Mouse (Mus musculus) forebrain, embryonic 16.5 days (tissue): ENCODE measurements around the gene Tsc22d1. TPM values are rescaled to one million over a fixed set of nuclear protein-coding genes. Genes with fewer than 3 reads are reported as not detected.
A peak's percentile ranks its signal among the peaks of the same experiment; 100 is the strongest.

ENCODE experiments used
- ATAC-seq: fragments of 200-750 bp; cut with Nextera tagmentation; 2 replicates; pipeline ENCODE4 v1.8.0; 2017; ENCODE audit warnings: mild to moderate bottlenecking, moderate library complexity
- H3K27ac ChIP-seq: fragments of 300-500 bp; sonication (generic); 2 replicates; pipeline ENCODE4 v1.5.1; 2014; ENCODE audit warnings: low read length, control low read depth
- H3K27me3 ChIP-seq: fragments of 300-500 bp; sonication (generic); replicated peaks from 2 replicates; pipeline ENCODE4 v1.6.1; 2014; ENCODE audit warnings: low read length; ENCODE audit not compliant: control insufficient read depth, insufficient read depth
- H3K36me3 ChIP-seq: fragments of 300-500 bp; sonication (generic); 2 replicates; pipeline ENCODE4 v1.6.1; 2014; ENCODE audit not compliant: control insufficient read depth, insufficient read depth
- H3K4me1 ChIP-seq: fragments of 300-500 bp; sonication (generic); replicated peaks from 2 replicates; pipeline ENCODE4 v1.6.1; 2014; ENCODE audit warnings: low read length; ENCODE audit not compliant: control insufficient read depth, insufficient read depth
- H3K4me2 ChIP-seq: fragments of 300-500 bp; sonication (generic); 2 replicates; pipeline ENCODE4 v1.6.1; 2014; ENCODE audit warnings: mild to moderate bottlenecking, low read length, control low read depth
- H3K4me3 ChIP-seq: fragments of 300-500 bp; sonication (generic); replicated peaks from 2 replicates; pipeline ENCODE4 v1.5.1; 2014; ENCODE audit warnings: mild to moderate bottlenecking, low read length, control low read depth
- H3K9ac ChIP-seq: fragments of 300-500 bp; sonication (generic); replicated peaks from 2 replicates; pipeline ENCODE4 v1.6.1; 2014; ENCODE audit warnings: low read depth, low read length, control low read depth
- H3K9me3 ChIP-seq: fragments of 300-500 bp; sonication (generic); 2 replicates; pipeline ENCODE4 v1.6.1; 2016; ENCODE audit warnings: low read length; ENCODE audit not compliant: control insufficient read depth
- WGBS: fragments of 180-500 bp; shearing (Covaris S2); extraction: QIAGEN DNeasy Blood & Tissue Kit; methylation state at CpG from one replicate; pipeline ENCODE4 v1.1.7; 2014; 5-methylcytosine and 5-hydroxymethylcytosine counted together
- polyA plus RNA-seq: library from polyadenylated mRNA; unstranded; fragments of >200 nt; fragmentation: Nextera tagmentation; extraction: Ambion mirVana; gene quantifications from 2 replicates; pipeline ENCODE4 v1.2.1, GENCODE M21; 2015

Gene Tsc22d1
- polyA plus RNA-seq, 1 experiment from 2014 or later = 749 TPM

DNA sequence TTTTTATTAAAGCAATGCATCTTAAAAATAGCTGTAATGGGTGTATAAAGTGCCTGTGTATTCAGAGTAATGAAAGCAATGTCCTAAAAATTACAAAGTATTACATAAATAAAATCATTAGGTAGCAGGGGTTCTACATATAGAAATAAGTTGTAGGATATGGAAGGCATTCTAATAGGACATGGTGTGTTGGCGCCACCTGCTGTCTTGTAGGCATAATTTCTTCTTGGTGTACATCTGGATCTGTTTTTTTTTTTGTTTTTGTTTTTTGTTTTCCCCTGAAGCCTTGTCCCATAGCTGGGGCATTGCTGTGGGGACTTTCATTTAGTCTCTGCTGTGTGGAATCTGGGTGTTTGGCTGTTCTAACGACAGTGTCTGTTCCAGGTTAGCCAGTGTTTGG lies 58.6 kb downstream of the Tsc22d1 start:
- Histone ChIP-seq H3K36me3 (no peaks in the 10 kb centered on the region), H3K9me3 (no peaks in the 10 kb centered on the region), H3K9ac (no peak overlapping the region), H3K4me3 (no peak overlapping the region), H3K4me1 (no peaks in the 10 kb centered on the region), H3K27ac (no peak overlapping the region), H3K27me3 (no peaks in the 10 kb centered on the region), H3K4me2 (no peak overlapping the region)
- 11% methylated on average over 2 of the region's 2 CpGs for WGBS
- 0 out of 2 replicates have a peak, but pooled peaks have one; percentile 15 for ATAC-seq

DNA sequence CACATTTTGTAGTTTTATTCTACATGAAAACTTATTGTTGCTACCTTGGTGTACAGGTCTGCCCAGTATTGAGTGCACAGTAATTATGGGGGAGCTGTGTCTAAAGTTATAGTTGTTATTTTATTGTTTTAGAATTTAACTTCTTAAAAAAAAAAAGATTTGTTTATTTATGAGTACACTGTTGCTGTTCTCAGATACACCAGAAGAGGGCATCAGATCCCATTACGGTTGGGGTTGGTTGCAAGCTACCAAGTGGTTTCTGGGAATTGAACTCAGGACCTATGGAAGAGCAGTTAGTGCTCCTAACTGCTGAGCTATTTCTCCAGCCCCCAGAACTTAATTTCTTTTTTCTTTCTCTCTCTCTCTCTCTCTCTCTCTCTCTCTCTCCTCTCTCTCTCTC lies 59.4 kb downstream of the Tsc22d1 start:
- Histone ChIP-seq H3K4me3 (no peak overlapping the region), H3K9ac (no peak overlapping the region), H3K27me3 (no peaks in the 10 kb centered on the region), H3K4me1 (no peaks in the 10 kb centered on the region), H3K27ac (no peak overlapping the region), H3K9me3 (no peaks in the 10 kb centered on the region), H3K36me3 (no peaks in the 10 kb centered on the region), H3K4me2 (no peak overlapping the region)
- ATAC-seq = no peak
- 73% methylated on average over 1 of the region's 1 CpGs for WGBS

DNA sequence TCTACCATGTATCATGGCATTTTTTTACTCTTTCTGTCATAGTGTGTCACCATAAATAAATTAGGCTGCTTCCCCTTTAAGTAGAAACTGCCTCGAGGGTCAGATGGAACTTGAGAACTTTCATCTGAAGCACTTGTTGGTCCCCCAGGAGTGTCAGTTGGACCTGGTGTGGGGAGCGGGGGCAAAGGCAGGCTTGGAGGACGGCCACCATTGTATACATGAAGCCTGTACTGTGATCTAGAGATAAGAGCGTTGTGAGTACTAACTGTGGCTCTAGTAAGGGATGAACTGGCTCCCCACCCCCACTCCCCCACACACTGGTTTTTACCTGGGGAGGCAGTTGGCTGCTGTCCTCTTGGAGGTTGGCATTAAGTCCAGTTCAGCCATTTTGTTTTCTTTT lies 62.0 kb downstream of the Tsc22d1 start:
- Histone ChIP-seq H3K27ac (no peak overlapping the region), H3K4me2 (no peak overlapping the region), H3K4me1 (peaks cover 4% of the 10 kb centered on the region), H3K36me3 (no peaks in the 10 kb centered on the region), H3K4me3 (no peak overlapping the region), H3K27me3 (no peaks in the 10 kb centered on the region), H3K9me3 (no peaks in the 10 kb centered on the region), H3K9ac (no peak overlapping the region)
- ATAC-seq = no peak
- 73% methylated on average over 4 of the region's 4 CpGs for WGBS

DNA sequence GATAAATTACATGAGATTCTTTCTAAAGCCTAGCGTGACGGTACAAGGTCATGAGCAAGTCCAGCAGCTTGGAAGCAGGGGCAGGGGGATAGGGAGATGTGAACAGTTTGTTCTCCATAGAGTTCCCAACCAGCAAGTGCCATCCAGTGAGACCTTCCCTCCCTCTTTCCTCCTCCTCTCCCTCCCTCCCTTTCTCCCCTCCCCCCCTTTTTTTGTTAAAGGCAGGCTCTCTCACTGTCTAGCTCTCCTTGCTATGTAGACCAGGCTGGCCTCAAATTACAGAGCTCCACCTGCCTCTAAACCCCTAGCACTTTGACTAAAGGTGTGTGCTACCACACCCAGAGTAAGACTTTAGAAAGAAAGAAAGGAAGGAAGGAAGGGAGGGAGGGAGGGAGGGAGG lies 63.3 kb downstream of the Tsc22d1 start:
- Histone ChIP-seq H3K4me1 (peaks cover 7% of the 10 kb centered on the region), H3K9me3 (no peaks in the 10 kb centered on the region), H3K27ac (no peak overlapping the region), H3K27me3 (no peaks in the 10 kb centered on the region), H3K4me3 (no peak overlapping the region), H3K9ac (no peak overlapping the region), H3K4me2 (no peak overlapping the region), H3K36me3 (no peaks in the 10 kb centered on the region)
- no peak for ATAC-seq
- WGBS = 76% methylated on average over 2 of the region's 2 CpGs

DNA sequence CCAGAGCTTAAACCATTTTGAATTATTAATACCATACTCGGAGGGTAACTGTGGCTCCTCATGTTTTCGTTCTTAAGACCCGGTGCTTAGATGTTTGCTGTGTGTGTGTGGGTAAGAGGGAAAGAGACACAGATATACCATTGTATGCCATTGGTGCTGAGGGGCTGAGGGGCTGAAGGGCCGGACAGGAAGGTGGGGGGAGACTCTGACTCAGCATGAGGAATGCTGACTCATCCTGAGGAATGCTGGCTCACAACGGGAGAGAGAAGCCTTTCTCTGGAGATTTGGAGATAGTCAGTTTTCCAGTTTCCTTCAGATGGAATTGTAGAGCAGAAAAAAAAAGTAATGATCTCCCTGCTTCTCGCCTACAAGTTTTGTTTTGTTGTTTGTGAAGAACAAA lies 63.9 kb downstream of the Tsc22d1 start:
- Histone ChIP-seq H3K4me1 (peaks cover 7% of the 10 kb centered on the region), H3K27me3 (no peaks in the 10 kb centered on the region), H3K4me3 (no peak overlapping the region), H3K9me3 (no peaks in the 10 kb centered on the region), H3K27ac (no peak overlapping the region), H3K4me2 (no peak overlapping the region), H3K36me3 (no peaks in the 10 kb centered on the region), H3K9ac (no peak overlapping the region)
- ATAC-seq = no peak
- WGBS = 50% methylated on average over 6 of the region's 6 CpGs

DNA sequence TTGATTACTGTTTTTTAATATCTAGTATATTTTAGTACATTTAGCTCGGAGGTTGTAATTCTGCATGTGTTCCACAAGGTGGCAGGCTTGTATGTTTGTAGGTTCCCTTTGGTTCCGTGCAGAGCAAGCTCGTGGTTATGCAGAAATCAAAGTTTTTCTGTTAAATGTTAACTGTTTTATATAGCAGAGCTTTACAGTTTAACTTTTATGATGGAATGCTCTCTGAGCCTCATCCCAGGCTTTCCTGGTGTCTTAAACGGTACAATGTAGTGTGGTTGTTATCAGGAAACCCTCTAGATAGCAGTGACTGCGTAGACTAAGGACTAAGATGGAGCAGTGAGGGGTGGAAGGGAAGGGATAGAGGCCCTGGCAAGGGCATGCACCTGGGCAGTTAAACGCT lies 65.1 kb downstream of the Tsc22d1 start:
- Histone ChIP-seq H3K4me3 (no peak overlapping the region), H3K9ac (no peak overlapping the region), H3K27me3 (no peaks in the 10 kb centered on the region), H3K4me2 (no peak overlapping the region), H3K27ac (no peak overlapping the region), H3K9me3 (no peaks in the 10 kb centered on the region), H3K4me1 (peaks cover 7% of the 10 kb centered on the region), H3K36me3 (no peaks in the 10 kb centered on the region)
- 37% methylated on average over 6 of the region's 6 CpGs for WGBS
- ATAC-seq = peak; percentile 37

DNA sequence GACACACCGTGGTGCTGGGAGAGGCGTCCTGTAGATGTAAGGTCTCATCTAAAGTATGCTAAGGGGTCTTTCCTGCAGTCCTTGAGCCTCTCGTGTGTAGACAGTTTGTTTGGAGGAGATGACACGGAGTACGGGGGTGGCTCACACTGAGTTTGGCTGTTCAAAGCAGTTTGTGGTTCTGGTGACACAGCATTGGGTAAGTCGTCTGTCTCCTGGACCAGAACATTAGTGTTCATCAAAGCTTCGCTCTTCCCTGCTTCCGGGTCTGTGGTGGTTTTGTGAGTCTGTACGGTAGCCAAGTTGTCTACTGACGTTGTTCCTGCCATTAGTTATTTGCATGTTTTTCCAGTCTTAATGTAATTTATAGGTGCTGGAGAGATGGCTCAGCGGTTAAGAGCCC lies 65.7 kb downstream of the Tsc22d1 start:
- H3K27me3 ChIP-seq = no peaks in the 10 kb centered on the region
- H3K27ac ChIP-seq = no peak overlapping the region
- no peak overlapping the region for H3K4me2 ChIP-seq
- no peaks in the 10 kb centered on the region for H3K9me3 ChIP-seq
- peaks cover 7% of the 10 kb centered on the region for H3K4me1 ChIP-seq
- H3K9ac ChIP-seq = no peak overlapping the region
- H3K36me3 ChIP-seq = no peaks in the 10 kb centered on the region
- ATAC-seq = 0 out of 2 replicates have a peak, but pooled peaks have one; percentile 21
- no peak overlapping the region for H3K4me3 ChIP-seq
- 94% methylated on average over 11 of the region's 11 CpGs for WGBS

DNA sequence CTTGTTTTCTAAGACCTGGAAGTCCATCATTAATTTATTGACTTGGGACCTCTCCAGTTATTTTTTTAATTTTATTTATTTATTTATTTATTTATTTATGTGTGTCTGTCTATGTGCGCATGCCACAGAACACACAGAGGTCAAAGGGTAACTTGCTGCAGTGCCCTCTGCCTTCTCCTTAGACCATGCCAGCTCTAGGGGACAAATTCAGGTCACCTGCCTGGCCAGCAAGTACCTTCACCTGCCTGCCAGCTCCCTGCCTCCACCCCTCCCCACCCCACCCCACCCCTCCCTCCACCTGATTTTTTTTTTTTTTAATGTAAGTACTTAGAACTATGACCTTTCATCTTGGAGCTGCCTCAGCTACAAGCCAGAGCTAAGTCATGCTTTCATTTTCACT lies 68.9 kb downstream of the Tsc22d1 start:
- no peaks in the 10 kb centered on the region for H3K36me3 ChIP-seq
- 96% methylated on average over 1 of the region's 1 CpGs for WGBS
- H3K9ac ChIP-seq = no peak overlapping the region
- H3K4me3 ChIP-seq = no peak overlapping the region
- H3K4me2 ChIP-seq = no peak overlapping the region
- peaks cover 12% of the 10 kb centered on the region for H3K4me1 ChIP-seq
- no peak overlapping the region for H3K27ac ChIP-seq
- ATAC-seq = no peak
- H3K27me3 ChIP-seq = no peaks in the 10 kb centered on the region
- no peaks in the 10 kb centered on the region for H3K9me3 ChIP-seq

DNA sequence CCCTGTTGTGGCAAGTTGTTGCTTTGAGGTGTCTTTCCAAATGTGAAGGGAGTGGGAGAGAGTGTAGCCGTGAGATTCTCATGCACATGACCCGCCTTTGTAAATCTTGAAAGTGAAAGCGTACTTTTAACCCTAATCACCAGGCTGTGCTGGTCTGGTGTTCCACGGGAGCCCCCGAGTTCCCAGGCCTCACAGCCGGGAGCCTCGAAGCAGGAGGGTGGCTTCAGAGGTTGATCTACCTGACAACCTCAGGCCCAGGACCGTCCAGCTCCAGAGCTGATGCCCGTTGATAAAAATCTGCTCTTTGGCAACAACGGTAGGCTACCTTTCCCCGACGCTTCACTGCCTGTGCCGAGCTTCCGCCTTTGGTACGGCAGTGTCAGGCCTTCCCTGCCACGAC lies 72.8 kb downstream of the Tsc22d1 start:
- no peak for ATAC-seq
- WGBS = 91% methylated on average over 15 of the region's 16 CpGs
- Histone ChIP-seq H3K36me3 (no peaks in the 10 kb centered on the region), H3K27ac (no peak overlapping the region), H3K9ac (no peak overlapping the region), H3K27me3 (no peaks in the 10 kb centered on the region), H3K9me3 (no peaks in the 10 kb centered on the region), H3K4me2 (no peak overlapping the region), H3K4me3 (no peak overlapping the region), H3K4me1 (peaks cover 14% of the 10 kb centered on the region)
